Mouse (Mus musculus) left cerebral cortex, postnatal 4 days (tissue): ENCODE data around the gene 1700019N19Rik. TPM values are rescaled to one million over a fixed set of nuclear protein-coding genes. Genes with fewer than 3 reads are reported as not detected.

ENCODE experiments used
- DNase-seq: peaks from one replicate; pipeline ENCODE4 v3.0.0-alpha.2; 2022
- intact Hi-C: fragments of 180-260 bp; cut with DNase I; formaldehyde crosslinking; loops from one replicate; pipeline ENCODE4 v1.15.1; 2025
- total RNA-seq, 2 experiments: library from RNA; stranded (reverse); gene quantifications; 2 replicates each; pipeline ENCODE4 v1.2.3; 2021

The 1700019N19Rik gene
- not detected for total RNA-seq

GRCm38 (mm10) chr19:58794284-58794683 lies at the start of gene 1700019N19Rik:
Gene 1700019N19Rik, minus strand, starts transcription at chr19:58794461.
- intact Hi-C loops = no loop called here
- DNase-seq = no peak

GRCm38 (mm10) chr19:58843606-58844005 lies 49.3 kb upstream of the 1700019N19Rik start:
- no peak for DNase-seq
- intact Hi-C loops = no loop called here

- intact Hi-C loops = no loop called here
- DNase-seq = no peak
Measured at GRCm38 (mm10) chr19:58840721-58841271, 46.5 kb upstream of the 1700019N19Rik start.

- intact Hi-C loops = no loop called here
- no peak for DNase-seq
Measured at GRCm38 (mm10) chr19:58839806-58840205, 45.5 kb upstream of the 1700019N19Rik start.

- DNase-seq = peak; percentile 44
- intact Hi-C loops = no loop called here
Measured at GRCm38 (mm10) chr19:58839345-58839744, 45.1 kb upstream of the 1700019N19Rik start.

- no peak for DNase-seq
- intact Hi-C loops = no loop called here
Measured at GRCm38 (mm10) chr19:58838706-58839105, 44.4 kb upstream of the 1700019N19Rik start.

GRCm38 (mm10) chr19:58833639-58834180 lies 39.4 kb upstream of the 1700019N19Rik start:
- intact Hi-C loops = no loop called here
- DNase-seq = no peak

GRCm38 (mm10) chr19:58832988-58833387 lies 38.7 kb upstream of the 1700019N19Rik start:
- intact Hi-C loops = no loop called here

GRCm38 (mm10) chr19:58831280-58831922 lies 37.1 kb upstream of the 1700019N19Rik start:
- intact Hi-C loops = no loop called here
- DNase-seq = peak; percentile 92

More at GRCm38 (mm10) chr19:58832988-58833387, 38.7 kb upstream of the 1700019N19Rik start:
- DNase-seq = no peak

- intact Hi-C loops = no loop called here
- DNase-seq = no peak
Measured at GRCm38 (mm10) chr19:58830182-58830581, 35.9 kb upstream of the 1700019N19Rik start.

GRCm38 (mm10) chr19:58829575-58829974 lies 35.3 kb upstream of the 1700019N19Rik start:
- intact Hi-C loops = no loop called here
- DNase-seq = peak; percentile 96

- DNase-seq = no peak
- intact Hi-C loops = no loop called here
Measured at GRCm38 (mm10) chr19:58827656-58828055, 33.4 kb upstream of the 1700019N19Rik start.

- DNase-seq = no peak
- intact Hi-C loops = loop anchor here (5.0 kb wide), 1 partner anchor 78 kb away; no protein-coding TSS in a partner anchor
Measured at GRCm38 (mm10) chr19:58824316-58824715, 30.1 kb upstream of the 1700019N19Rik start.

- intact Hi-C loops = loop anchor here (5.0 kb wide), 1 partner anchor 79 kb away; no protein-coding TSS in a partner anchor
- no peak for DNase-seq
Measured at GRCm38 (mm10) chr19:58823301-58823700, 29.0 kb upstream of the 1700019N19Rik start.

- peak; percentile 86 for DNase-seq
- intact Hi-C loops = loop anchor here (5.0 kb wide), 1 partner anchor 80 kb away; no protein-coding TSS in a partner anchor
Measured at GRCm38 (mm10) chr19:58822454-58823200, 28.4 kb upstream of the 1700019N19Rik start.

GRCm38 (mm10) chr19:58818571-58819415 lies 24.5 kb upstream of the 1700019N19Rik start:
- DNase-seq = no peak
- intact Hi-C loops = no loop called here

GRCm38 (mm10) chr19:58817398-58817797 lies 23.1 kb upstream of the 1700019N19Rik start:
- no peak for DNase-seq
- intact Hi-C loops = no loop called here

GRCm38 (mm10) chr19:58816453-58817041 lies 22.3 kb upstream of the 1700019N19Rik start:
- no peak for DNase-seq
- intact Hi-C loops = no loop called here

GRCm38 (mm10) chr19:58815179-58815922 lies 21.1 kb upstream of the 1700019N19Rik start:
- no peak for DNase-seq
- intact Hi-C loops = no loop called here
